Mouse (Mus musculus): ENCODE measurements at regions not wholly inside any gene's neighbourhood (a gene's known extent, or its start where the extent isn't known, plus 50 kb on each side); places are given as distances from the start of the nearest gene placed in this dataset.

GRCm38 (mm10) chr17:79167198-79167597 lies 115.5 kb downstream of the Qpct start:
- DNase-seq (ENCODE audit: low spot score in 2 of 2), result no peak

DNA sequence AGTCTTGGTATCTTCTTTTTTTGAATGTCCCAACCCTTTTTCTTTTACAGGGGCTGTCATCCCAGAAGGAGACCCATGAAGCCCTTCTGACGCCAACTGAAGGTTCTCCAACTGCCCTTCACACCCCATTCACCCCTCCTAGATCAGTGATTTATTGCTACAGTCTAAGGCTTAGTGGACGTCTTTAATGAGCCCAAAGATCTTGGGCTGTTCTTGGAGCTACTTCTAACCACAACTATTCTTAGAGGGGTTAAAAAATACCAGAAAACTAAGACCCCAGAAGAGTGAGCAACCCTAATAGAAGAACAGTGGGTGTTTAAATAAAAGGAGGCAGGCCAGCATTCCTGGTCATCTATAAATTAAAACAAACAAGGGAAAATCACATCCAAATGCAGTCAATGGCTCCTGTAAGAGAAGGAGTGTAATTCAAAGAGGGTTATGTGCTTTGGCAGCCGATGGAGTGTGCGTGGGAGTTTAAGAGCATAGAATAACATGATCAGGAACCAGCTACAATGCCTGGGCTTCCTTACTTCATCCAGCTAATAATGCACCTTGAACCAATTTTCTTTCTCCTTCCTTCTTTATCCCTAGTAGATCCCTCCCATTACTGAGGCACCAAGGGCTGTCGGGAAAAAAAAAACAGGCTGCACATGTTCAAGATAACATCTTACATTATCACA lies 113.3 kb downstream of the Qpct start:
- DNase-seq (ENCODE audit: low spot score in 2 of 2), result no peak

- no peak for DNase-seq (ENCODE audit: low spot score in 2 of 2)
Measured at GRCm38 (mm10) chr17:79163983-79164382, 112.3 kb downstream of the Qpct start.

DNA sequence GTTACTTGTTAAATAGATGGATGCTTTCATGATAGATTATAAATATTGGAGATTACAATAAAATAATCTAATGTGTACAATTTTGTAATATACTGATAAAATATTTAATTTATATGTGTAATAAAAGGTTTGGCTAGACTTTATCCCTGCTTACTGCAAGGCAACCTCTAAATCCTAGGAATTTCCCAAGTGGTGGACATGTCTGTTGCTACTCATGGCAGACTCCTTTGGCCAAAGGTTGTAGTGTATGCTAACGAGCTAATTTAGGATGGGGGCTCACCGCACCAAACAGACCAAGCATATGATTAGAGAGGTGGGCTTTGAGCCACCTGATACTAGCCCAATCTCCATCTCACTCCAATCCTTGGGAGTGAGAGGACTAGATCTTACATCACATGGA lies 102.4 kb downstream of the Qpct start:
- DNase-seq (ENCODE audit: low spot score in 2 of 2), result no peak

GRCm38 (mm10) chr17:79152823-79153222 lies 101.1 kb downstream of the Qpct start:
- no peak for DNase-seq (ENCODE audit: low spot score in 2 of 2)

DNA sequence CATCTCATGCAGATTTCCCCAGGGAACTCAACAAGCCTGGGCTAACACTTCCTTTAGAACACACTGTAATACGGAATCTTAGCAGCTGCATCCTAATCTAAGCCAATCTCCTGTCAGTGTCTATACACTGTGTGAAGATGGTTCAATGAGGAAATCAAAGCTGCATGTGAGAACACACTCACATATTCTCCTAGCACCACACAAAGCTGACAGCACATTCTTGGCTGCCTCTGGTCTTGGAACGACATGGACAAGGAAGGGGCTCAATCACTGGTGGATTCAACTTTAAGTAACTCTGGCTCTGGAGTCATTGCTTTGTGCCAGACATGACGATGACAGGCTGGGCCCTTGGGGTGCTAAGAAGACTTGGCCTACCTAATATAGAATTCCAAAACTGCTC lies 96.2 kb downstream of the Qpct start:
- DNase-seq (ENCODE audit: low spot score in 2 of 2), result no peak

DNA sequence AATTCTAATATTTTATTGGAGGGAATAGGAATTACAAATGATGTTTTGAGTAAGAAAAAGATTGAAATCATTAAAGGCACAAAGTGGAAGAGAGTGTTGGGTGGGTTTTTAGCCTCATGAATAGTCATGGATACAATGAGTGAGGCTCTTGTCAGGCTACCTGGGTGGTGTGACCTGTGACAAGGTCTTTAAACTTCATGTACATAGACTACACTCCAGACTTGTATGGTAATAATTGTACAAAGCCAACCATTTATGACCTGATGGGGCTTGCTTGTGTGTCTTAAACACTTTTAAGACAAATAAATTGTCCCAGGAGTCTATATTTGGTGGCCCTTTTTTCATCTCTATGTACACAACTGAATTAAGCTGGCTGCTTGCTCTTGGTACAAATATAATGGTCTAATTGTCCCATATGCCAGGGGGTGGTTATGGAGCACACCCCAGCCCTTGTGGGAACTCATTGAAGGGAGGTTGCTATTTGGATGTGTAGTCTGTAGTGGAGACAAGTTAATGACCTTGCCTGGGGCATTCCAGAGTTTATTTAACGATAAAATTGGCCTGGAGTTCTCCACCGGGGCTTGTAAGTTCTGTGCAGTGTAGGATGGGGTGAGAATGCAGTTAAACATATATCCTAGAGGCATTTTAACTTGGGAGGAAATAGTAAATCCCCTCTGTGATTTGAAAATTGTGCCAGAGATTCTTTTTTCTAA lies 93.4 kb downstream of the Qpct start:
- DNase-seq (ENCODE audit: low spot score in 2 of 2), result no peak

DNA sequence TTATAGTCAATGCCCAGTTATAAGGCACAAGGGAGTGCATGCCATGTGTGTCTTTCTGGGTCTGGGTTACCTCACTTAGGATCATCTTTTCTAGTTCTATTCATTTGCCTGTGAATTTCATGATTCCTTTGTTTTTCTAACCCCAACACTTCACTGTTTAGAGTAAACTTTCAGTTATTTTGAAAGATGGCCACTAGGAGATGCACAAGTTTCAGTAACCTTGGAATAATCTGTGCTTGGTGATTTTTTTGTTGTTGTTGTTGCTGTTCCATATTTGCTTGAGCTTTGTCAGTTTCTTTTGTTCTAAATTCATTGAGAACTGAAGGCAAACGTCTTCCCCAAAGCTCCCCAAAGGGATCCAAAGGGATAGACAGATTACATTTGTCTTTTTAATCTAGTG lies 91.3 kb downstream of the Qpct start:
- no peak for DNase-seq (ENCODE audit: low spot score in 2 of 2)
